Mouse (Mus musculus) intestine, embryonic 14.5 days (tissue): ENCODE measurements at regions not wholly inside any gene's neighbourhood (a gene's known extent, or its start where the extent isn't known, plus 50 kb on each side); places are given as distances from the start of the nearest gene placed in this dataset.

Experiments used
- ATAC-seq: fragments of 200-750 bp; cut with Nextera tagmentation; replicated peaks from 2 replicates; pipeline ENCODE4 v1.8.0; 2017; ENCODE audit warnings: low read depth, moderate number of reproducible peaks, moderate TSS enrichment, moderate library complexity; ENCODE audit not compliant: low FRiP score, low TSS enrichment
- DNase-seq: peaks from one replicate; pipeline ENCODE4 v3.0.0-alpha.2; 2018; ENCODE audit warnings: low spot score
- H3K27ac ChIP-seq: fragments of 300-500 bp; sonication (generic); 2 replicates; pipeline ENCODE4 v1.5.1; 2014; ENCODE audit warnings: low read depth, mild to moderate bottlenecking, control low read depth
- H3K27me3 ChIP-seq: fragments of 300-500 bp; sonication (generic); replicated peaks from 2 replicates; pipeline ENCODE4 v1.6.1; 2014; ENCODE audit warnings: low read length, control low read depth; ENCODE audit not compliant: control insufficient read depth, insufficient read depth
- H3K36me3 ChIP-seq: fragments of 300-500 bp; sonication (generic); 2 replicates; pipeline ENCODE4 v1.6.1; 2014; ENCODE audit warnings: low read length, control low read depth; ENCODE audit not compliant: control insufficient read depth, insufficient read depth
- H3K4me1 ChIP-seq: fragments of 300-500 bp; sonication (generic); replicated peaks from 2 replicates; pipeline ENCODE4 v1.6.1; 2014; ENCODE audit warnings: low read length, control low read depth, mixed read lengths; ENCODE audit not compliant: control insufficient read depth, insufficient read depth
- H3K4me2 ChIP-seq: fragments of 300-500 bp; sonication (generic); 2 replicates; pipeline ENCODE4 v1.6.1; 2014; ENCODE audit warnings: low read length
- H3K4me3 ChIP-seq: fragments of 300-500 bp; sonication (generic); 2 replicates; pipeline ENCODE4 v1.5.1; 2014; ENCODE audit warnings: low read depth, low read length, control low read depth, mixed read lengths
- H3K9ac ChIP-seq: fragments of 300-500 bp; sonication (generic); 2 replicates; pipeline ENCODE4 v1.6.1; 2014; ENCODE audit warnings: mild to moderate bottlenecking, low read length
- H3K9me3 ChIP-seq: fragments of 300-500 bp; sonication (generic); 2 replicates; pipeline ENCODE4 v1.6.1; 2016; ENCODE audit warnings: low read length, control low read depth; ENCODE audit not compliant: control insufficient read depth
- WGBS: fragments of 180-500 bp; shearing (Covaris S2); extraction: QIAGEN DNeasy Blood & Tissue Kit; methylation state at CpG from one replicate; pipeline ENCODE4 v1.1.7; 2014; 5-methylcytosine and 5-hydroxymethylcytosine counted together

DNA sequence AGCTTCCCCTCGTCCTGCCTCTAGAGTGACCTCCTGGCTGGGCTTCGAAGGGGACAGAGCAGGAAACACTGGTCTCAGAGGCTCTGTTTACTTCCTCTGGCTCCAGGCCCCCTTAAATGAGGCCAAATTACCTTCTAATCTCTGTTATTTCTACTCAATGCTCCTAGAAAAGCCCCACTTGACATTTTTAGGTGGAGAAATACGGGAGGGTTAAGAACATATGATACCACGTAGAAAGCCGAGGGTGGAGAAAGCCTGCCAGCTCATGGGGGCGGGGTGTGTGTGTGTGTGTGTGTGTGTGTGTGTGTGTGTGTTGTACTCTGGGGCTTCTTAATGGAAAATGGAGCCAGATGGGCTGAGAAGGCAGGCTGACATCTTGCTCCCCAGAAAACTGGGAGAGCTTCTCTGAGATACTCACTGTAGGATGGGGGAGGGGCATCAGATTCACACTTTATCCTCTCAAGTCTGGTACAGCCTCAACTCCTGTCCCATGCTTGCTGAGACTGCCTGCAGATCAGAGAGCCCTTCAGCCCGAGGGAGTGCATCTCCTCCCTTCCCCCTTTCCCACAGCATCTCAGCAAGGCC lies 273.5 kb downstream of the Matn1 start:
- Histone ChIP-seq H3K4me3 (no peak overlapping the region), H3K27ac (no peak overlapping the region), H3K9ac (no peak overlapping the region), H3K36me3 (no peaks in the 10 kb centered on the region), H3K4me2 (no peak overlapping the region), H3K27me3 (no peaks in the 10 kb centered on the region), H3K4me1 (no peaks in the 10 kb centered on the region), H3K9me3 (no peaks in the 10 kb centered on the region)
- DNase-seq (no peak), ATAC-seq (no peak)
- 26% methylated on average over 7 of the region's 7 CpGs for WGBS

DNA sequence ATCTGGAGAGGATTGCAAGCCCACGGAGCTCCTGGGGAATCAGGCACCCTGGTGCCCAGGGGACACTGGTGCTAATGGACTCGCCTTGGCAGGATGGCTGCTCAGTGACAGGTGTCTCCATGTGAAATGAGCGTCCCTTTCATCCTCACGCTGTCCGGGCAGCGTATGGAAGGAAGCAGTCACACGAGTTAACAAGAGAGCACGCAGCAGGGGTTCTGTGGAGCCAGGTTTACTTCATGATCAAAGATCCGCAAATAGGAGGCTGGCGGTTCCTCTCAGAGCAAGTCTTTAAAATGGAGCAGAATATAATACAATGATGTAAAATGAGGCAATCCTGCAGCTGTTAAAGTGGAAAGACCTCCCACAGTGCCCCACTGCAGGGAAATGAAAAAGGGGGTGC lies 276.8 kb downstream of the Matn1 start:
- Histone ChIP-seq H3K4me2 (no peak overlapping the region), H3K9ac (no peak overlapping the region), H3K9me3 (no peaks in the 10 kb centered on the region), H3K4me1 (no peaks in the 10 kb centered on the region), H3K4me3 (no peak overlapping the region), H3K27me3 (no peaks in the 10 kb centered on the region), H3K27ac (no peak overlapping the region), H3K36me3 (no peaks in the 10 kb centered on the region)
- ATAC-seq, result no peak
- 85% methylated on average over 10 of the region's 10 CpGs for WGBS
- DNase-seq, result no peak

GRCm38 (mm10) chr4:131230361-131230760 lies 286.2 kb downstream of the Matn1 start:
- H3K27ac ChIP-seq, result no peak overlapping the region
- no peaks in the 10 kb centered on the region for H3K4me1 ChIP-seq
- WGBS, result 86% methylated on average over 5 of the region's 5 CpGs
- ATAC-seq, result no peak
- no peaks in the 10 kb centered on the region for H3K36me3 ChIP-seq
- no peaks in the 10 kb centered on the region for H3K27me3 ChIP-seq
- DNase-seq, result no peak
- no peak overlapping the region for H3K4me3 ChIP-seq
- H3K9me3 ChIP-seq, result no peaks in the 10 kb centered on the region
- H3K9ac ChIP-seq, result no peak overlapping the region
- H3K4me2 ChIP-seq, result no peak overlapping the region

DNA sequence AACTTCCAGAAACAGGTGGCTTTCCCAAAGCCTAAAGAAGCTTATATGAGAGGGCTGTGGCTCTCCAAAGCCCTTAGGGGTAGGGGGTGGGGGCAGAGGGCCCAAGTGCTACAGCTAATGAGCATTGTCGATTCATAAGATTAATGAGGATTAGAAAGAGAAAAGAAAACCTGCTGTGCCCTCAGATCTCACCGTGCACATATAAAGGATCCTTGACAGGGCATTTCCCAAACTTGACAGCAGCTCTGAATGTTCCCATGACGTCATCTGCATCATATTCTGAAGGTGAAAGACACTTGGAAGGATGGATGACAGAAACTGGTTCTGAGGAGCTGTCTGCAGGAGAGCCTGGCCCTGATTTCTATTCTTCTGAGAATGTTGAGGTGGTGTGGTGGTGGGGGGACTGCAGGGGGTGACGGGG lies 292.4 kb downstream of the Matn1 start:
- WGBS, result 60% methylated on average over 4 of the region's 4 CpGs
- DNase-seq, result no peak

DNA sequence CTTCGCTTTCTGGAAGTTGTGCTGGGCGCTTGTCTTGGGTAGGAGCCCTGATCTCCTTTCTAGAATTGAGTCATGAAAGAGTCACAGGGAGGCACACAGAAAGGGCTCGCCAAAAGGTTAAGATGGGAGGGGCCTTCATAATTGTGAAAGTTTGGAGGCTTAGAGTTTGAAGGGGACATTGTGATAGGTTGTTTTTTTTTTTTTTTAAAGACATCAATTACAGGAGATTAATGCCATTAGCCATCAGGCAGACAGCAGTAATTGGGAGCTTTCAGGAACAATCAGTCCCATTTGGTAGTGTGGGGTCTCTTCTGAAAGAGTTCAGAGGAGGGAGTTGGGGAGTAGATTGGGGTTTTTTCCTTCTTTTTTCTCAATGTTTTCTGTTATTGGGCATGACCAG lies 294.4 kb downstream of the Matn1 start:
- H3K9me3 ChIP-seq, result no peaks in the 10 kb centered on the region
- no peak overlapping the region for H3K9ac ChIP-seq
- H3K4me2 ChIP-seq, result no peak overlapping the region
- DNase-seq (no peak), ATAC-seq (no peak)
- H3K4me3 ChIP-seq, result no peak overlapping the region
- no peaks in the 10 kb centered on the region for H3K27me3 ChIP-seq
- H3K4me1 ChIP-seq, result no peaks in the 10 kb centered on the region
- WGBS, result 73% methylated on average over 3 of the region's 3 CpGs
- no peak overlapping the region for H3K27ac ChIP-seq
- no peaks in the 10 kb centered on the region for H3K36me3 ChIP-seq

More for the DNA sequence above, 292.4 kb downstream of the Matn1 start:
- no peak for ATAC-seq
- Histone ChIP-seq H3K9me3 (no peaks in the 10 kb centered on the region), H3K27me3 (no peaks in the 10 kb centered on the region), H3K9ac (no peak overlapping the region), H3K36me3 (no peaks in the 10 kb centered on the region), H3K4me1 (no peaks in the 10 kb centered on the region), H3K4me2 (no peak overlapping the region), H3K27ac (no peak overlapping the region), H3K4me3 (no peak overlapping the region)

DNA sequence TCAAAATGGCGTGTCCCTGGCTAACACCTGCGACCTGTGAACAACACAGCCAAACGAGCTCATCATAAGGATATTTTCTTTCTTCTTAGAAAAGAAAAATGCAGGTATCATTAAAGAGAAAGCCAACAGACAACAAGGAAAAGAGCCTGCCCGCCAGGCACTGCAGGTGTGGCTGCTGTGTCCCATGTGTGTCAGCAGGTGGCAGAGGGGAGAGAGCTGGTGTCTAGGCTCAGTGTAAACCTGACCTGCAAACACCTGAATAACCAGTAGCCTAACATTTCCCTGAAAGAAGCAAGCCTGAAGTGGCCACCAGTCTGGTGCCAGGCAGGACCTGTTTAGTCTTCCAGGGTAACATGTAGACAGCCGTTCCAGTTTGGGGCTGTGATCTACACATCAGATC lies 294.9 kb downstream of the Matn1 start:
- Histone ChIP-seq H3K36me3 (no peaks in the 10 kb centered on the region), H3K9ac (no peak overlapping the region), H3K27me3 (no peaks in the 10 kb centered on the region), H3K4me3 (no peak overlapping the region), H3K9me3 (no peaks in the 10 kb centered on the region), H3K4me2 (no peak overlapping the region), H3K27ac (no peak overlapping the region), H3K4me1 (no peaks in the 10 kb centered on the region)
- 73% methylated on average over 5 of the region's 5 CpGs for WGBS
- ATAC-seq (no peak), DNase-seq (no peak)

DNA sequence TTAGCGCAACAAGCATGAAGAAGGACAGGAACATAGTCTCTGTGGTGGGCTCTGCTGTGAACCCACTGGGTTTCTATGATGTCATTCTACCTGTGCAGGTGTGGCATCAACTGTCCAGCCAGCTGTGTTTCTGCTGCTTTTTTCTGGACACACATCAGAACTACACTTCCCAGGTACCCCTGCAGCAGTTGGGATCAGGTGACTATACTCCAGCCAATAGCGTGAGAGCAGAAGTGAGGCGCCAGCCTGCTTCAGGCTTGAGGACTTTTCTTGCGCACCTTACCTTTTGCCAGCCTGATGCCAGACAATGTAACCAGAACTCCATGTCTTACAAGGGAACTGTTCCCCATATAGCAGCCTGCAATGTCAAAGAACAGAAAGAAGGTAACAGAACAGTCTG lies 296.3 kb downstream of the Matn1 start:
- Histone ChIP-seq H3K36me3 (no peaks in the 10 kb centered on the region), H3K9me3 (no peaks in the 10 kb centered on the region), H3K4me1 (no peaks in the 10 kb centered on the region), H3K9ac (no peak overlapping the region), H3K4me3 (no peak overlapping the region), H3K27ac (no peak overlapping the region), H3K4me2 (no peak overlapping the region), H3K27me3 (no peaks in the 10 kb centered on the region)
- DNase-seq, result no peak
- ATAC-seq, result no peak
- WGBS, result 85% methylated on average over 4 of the region's 4 CpGs

DNA sequence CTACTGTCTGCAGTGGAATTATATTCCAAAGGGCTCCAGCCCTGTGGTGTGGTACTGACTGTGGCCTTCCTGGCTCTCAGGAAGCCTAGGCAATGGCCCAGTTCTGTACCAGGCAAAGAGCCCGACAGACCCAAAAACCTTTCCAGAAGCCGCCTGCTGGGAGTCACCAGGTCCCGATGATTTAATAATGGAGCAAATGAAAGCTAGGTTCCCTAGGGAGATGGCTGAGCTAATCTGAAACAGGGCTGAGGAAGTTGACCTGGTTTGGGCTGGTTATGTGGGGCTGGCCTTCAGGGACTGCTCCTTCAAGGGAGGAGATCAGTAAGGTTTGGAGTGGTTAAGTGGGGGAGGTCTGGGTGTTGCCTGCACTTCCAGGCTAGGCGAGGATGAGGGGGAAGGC lies 298.1 kb downstream of the Matn1 start:
- no peaks in the 10 kb centered on the region for H3K36me3 ChIP-seq
- no peak overlapping the region for H3K4me2 ChIP-seq
- H3K27ac ChIP-seq, result no peak overlapping the region
- H3K9me3 ChIP-seq, result no peaks in the 10 kb centered on the region
- DNase-seq (no peak), ATAC-seq (no peak)
- H3K4me3 ChIP-seq, result no peak overlapping the region
- no peaks in the 10 kb centered on the region for H3K27me3 ChIP-seq
- WGBS, result 76% methylated on average over 4 of the region's 4 CpGs
- no peak overlapping the region for H3K9ac ChIP-seq
- H3K4me1 ChIP-seq, result no peaks in the 10 kb centered on the region

DNA sequence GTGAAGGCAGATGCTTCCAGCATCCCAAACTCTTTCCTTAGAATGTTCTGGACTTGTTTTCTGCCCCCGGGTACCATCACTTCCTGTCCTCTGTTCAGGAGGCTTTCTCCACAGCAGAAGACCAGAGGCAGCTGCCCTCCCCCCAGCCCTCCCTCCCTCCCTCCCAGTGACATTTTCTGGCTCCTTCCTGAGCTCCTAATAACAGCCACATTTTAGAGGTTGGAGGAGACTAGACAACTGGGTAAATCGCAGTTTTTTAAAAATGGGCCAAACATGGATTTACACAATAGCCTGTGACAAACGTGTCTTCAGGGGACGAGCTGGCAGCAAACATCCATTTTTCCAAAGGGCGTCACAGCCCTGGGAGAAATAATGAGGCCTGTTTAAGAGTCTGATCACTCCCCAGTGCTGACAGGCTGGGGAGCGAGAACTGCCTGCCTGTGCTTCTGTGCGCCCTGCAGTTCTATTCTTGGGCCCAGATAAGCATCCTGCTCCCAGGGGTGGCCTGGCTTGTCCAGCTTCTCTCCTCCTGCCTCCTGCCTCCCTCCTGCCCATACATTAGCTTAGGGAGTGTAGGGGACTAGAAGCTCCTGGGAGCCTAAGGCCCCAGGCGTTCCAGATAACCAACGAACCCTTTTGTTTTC lies 299.7 kb downstream of the Matn1 start:
- Histone ChIP-seq H3K9ac (no peak overlapping the region), H3K9me3 (no peaks in the 10 kb centered on the region), H3K4me1 (no peaks in the 10 kb centered on the region), H3K36me3 (no peaks in the 10 kb centered on the region), H3K27me3 (no peaks in the 10 kb centered on the region), H3K4me3 (no peak overlapping the region), H3K4me2 (no peak overlapping the region), H3K27ac (no peak overlapping the region)
- 50% methylated on average over 9 of the region's 9 CpGs for whole genome bisulfite sequencing
- ATAC-seq (no peak), DNase-seq (no peak)
